Mouse (Mus musculus) thymus, adult 2 months (tissue): ENCODE measurements around the gene Efna2.

ENCODE experiments used
- CTCF ChIP-seq: fragments of 200-500 bp; IDR thresholded peaks from 2 replicates; pipeline ENCODE4 v1.5.1; 2012; ENCODE audit warnings: mild to moderate bottlenecking, control low read depth, low read length, moderate library complexity, borderline replicate concordance; ENCODE audit not compliant: control insufficient read depth, poor library complexity, insufficient read depth; ENCODE audit errors: extremely low read depth
- POLR2A ChIP-seq: fragments of 200-500 bp; IDR thresholded peaks from 2 replicates; pipeline ENCODE4 v1.6.1; 2012; ENCODE audit warnings: mild to moderate bottlenecking, low read length, control low read depth, moderate library complexity; ENCODE audit not compliant: control insufficient read depth, poor library complexity, insufficient read depth; ENCODE audit errors: extremely low read depth

DNA sequence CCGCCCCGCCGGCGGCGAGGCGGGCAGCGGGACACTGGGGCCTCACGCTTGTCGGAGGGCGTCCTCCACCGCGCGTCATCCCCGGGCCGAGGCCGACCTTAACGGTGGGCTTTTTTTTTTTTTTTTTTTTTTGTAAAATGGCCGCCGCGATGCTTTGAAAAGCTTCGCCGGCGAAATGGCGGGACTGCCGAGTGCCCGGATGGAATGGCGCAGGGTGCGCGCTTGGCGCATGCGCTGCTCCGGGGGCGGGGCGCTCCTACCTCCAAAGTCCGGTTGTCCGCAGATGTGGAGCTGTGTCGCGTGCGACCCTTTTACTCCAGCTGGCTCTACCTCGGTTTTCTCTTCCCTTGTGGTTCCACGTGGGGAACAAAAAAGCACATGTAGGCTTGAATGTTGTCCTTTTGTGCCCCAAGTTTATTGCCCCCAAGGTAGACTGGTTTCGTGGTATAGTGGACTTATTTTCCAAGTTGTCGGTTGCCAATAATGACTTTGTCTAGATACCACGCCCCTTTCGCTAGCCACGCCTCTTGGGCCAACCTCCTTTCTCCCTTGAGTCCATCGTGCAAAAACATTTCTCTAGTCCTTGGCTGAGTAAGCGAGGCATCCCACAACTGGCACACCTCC lies 11.1 kb upstream of the Efna2 start:
- TF ChIP-seq CTCF (no peak), POLR2A (no peak)
